Mouse (Mus musculus): ENCODE data around the gene Syne1. TPM values are rescaled to one million over a fixed set of nuclear protein-coding genes. Genes with fewer than 3 reads are reported as not detected.

Gene Syne1
- polyA plus RNA-seq, 1 experiment from 2014 or later = 17.5 TPM

DNA sequence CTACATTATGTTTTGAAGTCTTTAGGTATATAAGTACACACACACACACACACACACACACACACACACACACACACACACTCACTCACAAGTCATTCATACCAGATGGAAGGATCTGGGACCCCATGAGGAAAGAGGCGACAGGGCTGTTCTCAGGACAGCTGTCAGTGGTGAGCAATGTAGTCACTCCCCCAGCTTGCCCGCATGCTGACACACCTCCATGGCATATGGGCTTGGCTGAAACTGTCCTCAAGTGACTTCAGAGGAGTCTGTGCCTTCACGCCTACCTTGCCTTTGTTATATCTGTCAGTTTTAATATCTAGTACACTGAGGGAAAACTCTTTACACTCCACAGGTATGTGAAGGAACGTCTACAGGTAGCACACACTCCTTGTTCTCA, 181.7 kb downstream of the Syne1 start:
- no peaks in the 10 kb centered on the region for H3K9me3 ChIP-seq
- 79% methylated on average over 4 of the region's 4 CpGs for WGBS
- no peak overlapping the region for H3K4me2 ChIP-seq
- H3K9ac ChIP-seq = no peak overlapping the region
- no peak overlapping the region for H3K27ac ChIP-seq
- no peaks in the 10 kb centered on the region for H3K27me3 ChIP-seq (replicated peaks)
- no peak for ATAC-seq (replicated peaks)
- no peaks in the 10 kb centered on the region for H3K4me1 ChIP-seq
- no peak overlapping the region for H3K4me3 ChIP-seq
- no peaks in the 10 kb centered on the region for H3K36me3 ChIP-seq (replicated peaks)

DNA sequence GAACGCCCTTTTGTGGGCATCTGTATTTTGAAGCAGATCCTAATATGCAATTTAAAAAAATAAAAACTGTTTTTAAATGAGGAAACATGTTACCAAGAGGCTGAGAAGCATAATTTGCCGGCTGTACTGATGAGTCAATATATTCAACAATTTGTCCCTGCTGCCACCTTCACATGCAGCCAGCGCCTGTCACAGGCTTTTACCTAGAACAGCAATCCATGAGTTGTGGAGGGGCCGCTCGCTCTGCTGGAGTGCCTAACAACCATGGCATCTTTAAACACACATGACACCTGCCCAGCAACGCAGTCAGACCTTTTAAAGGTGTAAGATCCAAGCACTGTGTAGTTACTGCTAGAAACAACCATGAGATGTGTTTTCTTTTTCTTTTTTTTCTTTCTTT, 183.0 kb downstream of the Syne1 start:
- ATAC-seq (replicated peaks) = no peak
- Histone ChIP-seq H3K4me1 (no peaks in the 10 kb centered on the region), H3K9ac (no peak overlapping the region), H3K4me3 (no peak overlapping the region), H3K27ac (no peak overlapping the region), H3K9me3 (no peaks in the 10 kb centered on the region), H3K4me2 (no peak overlapping the region), H3K36me3 (replicated peaks) (no peaks in the 10 kb centered on the region), H3K27me3 (replicated peaks) (no peaks in the 10 kb centered on the region)
- WGBS = 71% methylated on average over 6 of the region's 6 CpGs

DNA sequence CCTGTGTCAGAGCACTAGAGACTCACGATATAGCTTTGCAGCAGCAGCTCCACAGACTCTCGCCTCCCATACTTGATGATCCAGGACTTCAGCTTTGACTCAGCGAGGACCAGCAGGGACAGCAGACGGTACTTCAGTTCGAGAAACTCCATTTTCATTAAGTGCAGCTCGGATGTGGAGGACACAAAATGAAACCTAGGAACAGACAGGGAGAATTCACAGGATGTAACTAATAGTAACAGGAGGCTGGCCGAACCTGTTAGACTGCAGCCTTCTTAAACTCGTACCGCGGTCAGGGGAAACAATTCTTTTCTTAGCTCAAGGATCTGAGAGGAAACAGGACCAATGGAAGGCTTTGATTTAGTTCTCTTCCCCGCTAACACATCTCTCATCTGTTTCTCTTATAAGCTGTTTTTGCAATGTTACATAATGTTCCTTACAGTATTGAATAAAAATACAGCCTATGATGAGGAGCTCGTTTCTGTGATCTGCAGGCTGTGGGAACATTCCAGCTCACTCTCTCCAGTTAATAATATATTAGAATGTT, 183.7 kb downstream of the Syne1 start:
- Histone ChIP-seq H3K36me3 (replicated peaks) (no peaks in the 10 kb centered on the region), H3K27me3 (replicated peaks) (no peaks in the 10 kb centered on the region), H3K4me1 (no peaks in the 10 kb centered on the region), H3K27ac (no peak overlapping the region), H3K4me3 (no peak overlapping the region), H3K9ac (no peak overlapping the region), H3K4me2 (no peak overlapping the region), H3K9me3 (no peaks in the 10 kb centered on the region)
- ATAC-seq (replicated peaks) = no peak
- WGBS = 74% methylated on average over 12 of the region's 12 CpGs

DNA sequence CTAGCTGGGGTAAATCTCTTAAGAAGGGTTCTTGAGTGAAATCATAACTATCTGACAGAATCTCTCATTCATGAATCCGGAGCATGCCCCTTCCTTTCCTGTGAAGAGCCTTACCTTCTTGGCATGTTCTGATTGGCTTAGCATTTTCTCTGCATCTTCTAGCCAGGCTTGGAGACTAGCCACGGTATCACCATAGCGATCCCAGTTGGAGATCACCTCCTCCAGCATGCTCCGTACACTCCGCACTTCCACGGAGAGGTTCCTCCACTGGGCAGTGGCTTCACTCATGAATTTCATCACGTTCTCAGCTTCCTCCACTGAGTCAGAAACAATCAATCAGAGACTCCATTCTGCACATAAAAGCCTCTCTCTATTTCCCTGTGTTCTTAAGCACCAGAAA, 190.7 kb downstream of the Syne1 start:
- Histone ChIP-seq H3K27ac (no peak overlapping the region), H3K4me2 (no peak overlapping the region), H3K4me3 (no peak overlapping the region), H3K36me3 (replicated peaks) (no peaks in the 10 kb centered on the region), H3K4me1 (no peaks in the 10 kb centered on the region), H3K27me3 (replicated peaks) (no peaks in the 10 kb centered on the region), H3K9me3 (no peaks in the 10 kb centered on the region), H3K9ac (no peak overlapping the region)
- ATAC-seq (replicated peaks) = peak; percentile 61; the same call in 1 of the 2 replicates
- 60% methylated on average over 7 of the region's 7 CpGs for WGBS

DNA sequence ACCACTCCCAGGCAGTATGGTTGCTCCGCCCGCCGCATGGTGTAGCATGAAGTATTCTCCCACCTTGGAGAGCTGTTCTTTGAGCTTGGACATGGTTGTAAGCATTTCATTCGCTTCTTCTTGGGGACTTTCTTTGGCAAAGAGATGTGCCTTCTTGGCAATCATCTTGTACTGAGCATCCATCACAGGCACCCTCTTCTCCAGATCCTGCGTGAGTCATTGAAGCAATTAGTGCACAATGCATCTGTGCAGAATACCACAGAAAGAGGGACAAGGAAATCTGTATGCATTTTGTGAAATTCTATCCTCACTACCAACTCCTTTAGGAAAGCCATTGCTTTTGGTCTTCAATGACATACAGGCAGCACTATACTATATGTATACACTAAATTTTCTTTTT, 194.7 kb downstream of the Syne1 start:
- Histone ChIP-seq H3K9me3 (no peaks in the 10 kb centered on the region), H3K4me3 (no peak overlapping the region), H3K36me3 (replicated peaks) (no peaks in the 10 kb centered on the region), H3K9ac (no peak overlapping the region), H3K4me1 (no peaks in the 10 kb centered on the region), H3K27ac (no peak overlapping the region), H3K27me3 (replicated peaks) (no peaks in the 10 kb centered on the region), H3K4me2 (no peak overlapping the region)
- no peak for ATAC-seq (replicated peaks)
- 91% methylated on average over 5 of the region's 5 CpGs for WGBS

GRCm38 (mm10) chr10:5353390-5353789, 197.9 kb downstream of the Syne1 start:
- Histone ChIP-seq H3K4me3 (no peak overlapping the region), H3K9me3 (no peaks in the 10 kb centered on the region), H3K4me1 (no peaks in the 10 kb centered on the region), H3K4me2 (no peak overlapping the region), H3K27me3 (replicated peaks) (no peaks in the 10 kb centered on the region), H3K36me3 (replicated peaks) (no peaks in the 10 kb centered on the region), H3K9ac (no peak overlapping the region), H3K27ac (no peak overlapping the region)
- ATAC-seq (replicated peaks) = no peak
- WGBS = 95% methylated on average over 1 of the region's 1 CpGs

- Histone ChIP-seq H3K27ac (no peak overlapping the region), H3K9me3 (no peaks in the 10 kb centered on the region), H3K36me3 (replicated peaks) (no peaks in the 10 kb centered on the region), H3K27me3 (replicated peaks) (no peaks in the 10 kb centered on the region), H3K4me1 (no peaks in the 10 kb centered on the region), H3K9ac (no peak overlapping the region), H3K4me3 (no peak overlapping the region), H3K4me2 (no peak overlapping the region)
- ATAC-seq (replicated peaks) = no peak
- WGBS = 60% methylated on average over 1 of the region's 1 CpGs
Measured at GRCm38 (mm10) chr10:5346911-5347310, 204.4 kb downstream of the Syne1 start.

DNA sequence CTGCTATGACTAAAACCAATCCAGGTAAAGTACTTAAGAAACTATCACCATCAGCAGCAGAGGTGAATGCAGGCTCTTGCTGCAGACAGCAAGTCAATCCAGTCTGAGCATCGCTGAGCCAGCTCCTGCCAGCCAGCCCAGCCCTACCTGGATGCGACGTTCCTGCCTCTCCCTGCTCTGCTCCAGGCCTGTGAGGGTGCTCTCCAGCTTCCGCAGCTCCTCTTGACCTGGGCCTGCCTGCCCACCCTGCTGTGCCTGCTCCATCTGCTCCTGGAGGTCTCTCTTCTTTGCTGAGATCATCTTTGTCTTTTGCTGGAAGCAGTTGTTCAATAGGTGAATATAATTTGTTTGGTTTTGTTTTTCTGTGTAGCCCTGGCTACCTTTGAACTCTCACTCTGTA, 208.1 kb downstream of the Syne1 start:
- Histone ChIP-seq H3K27ac (no peak overlapping the region), H3K9me3 (no peaks in the 10 kb centered on the region), H3K27me3 (replicated peaks) (no peaks in the 10 kb centered on the region), H3K4me1 (no peaks in the 10 kb centered on the region), H3K4me3 (no peak overlapping the region), H3K4me2 (no peak overlapping the region), H3K36me3 (replicated peaks) (no peaks in the 10 kb centered on the region), H3K9ac (no peak overlapping the region)
- ATAC-seq (replicated peaks) = no peak
- 66% methylated on average over 4 of the region's 4 CpGs for WGBS

DNA sequence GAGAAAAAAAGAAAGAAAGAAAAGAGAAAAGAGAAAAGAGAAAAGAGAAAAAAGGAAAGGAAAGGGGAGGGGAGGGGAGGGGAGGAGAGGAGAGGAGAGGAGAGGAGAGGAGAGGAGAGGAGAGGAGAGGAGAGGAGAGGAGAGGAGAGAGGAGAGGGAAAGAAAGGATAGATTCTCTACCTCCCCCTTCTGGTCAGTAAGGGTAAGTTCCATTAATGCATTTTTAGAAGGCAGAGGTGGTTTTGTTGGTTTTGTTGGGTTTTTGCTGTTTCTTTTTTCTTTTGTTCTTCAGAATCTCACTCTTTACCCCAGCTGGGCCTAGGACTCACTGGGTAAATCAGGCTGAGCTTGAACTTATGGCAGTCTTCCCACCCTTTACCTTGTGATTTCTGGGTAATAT, 214.9 kb downstream of the Syne1 start:
- H3K27ac ChIP-seq = no peak overlapping the region
- H3K9ac ChIP-seq = no peak overlapping the region
- H3K9me3 ChIP-seq = no peaks in the 10 kb centered on the region
- no peak overlapping the region for H3K4me3 ChIP-seq
- H3K36me3 ChIP-seq (replicated peaks) = no peaks in the 10 kb centered on the region
- no peak for ATAC-seq (replicated peaks)
- no peaks in the 10 kb centered on the region for H3K27me3 ChIP-seq (replicated peaks)
- no peaks in the 10 kb centered on the region for H3K4me1 ChIP-seq
- no peak overlapping the region for H3K4me2 ChIP-seq

DNA sequence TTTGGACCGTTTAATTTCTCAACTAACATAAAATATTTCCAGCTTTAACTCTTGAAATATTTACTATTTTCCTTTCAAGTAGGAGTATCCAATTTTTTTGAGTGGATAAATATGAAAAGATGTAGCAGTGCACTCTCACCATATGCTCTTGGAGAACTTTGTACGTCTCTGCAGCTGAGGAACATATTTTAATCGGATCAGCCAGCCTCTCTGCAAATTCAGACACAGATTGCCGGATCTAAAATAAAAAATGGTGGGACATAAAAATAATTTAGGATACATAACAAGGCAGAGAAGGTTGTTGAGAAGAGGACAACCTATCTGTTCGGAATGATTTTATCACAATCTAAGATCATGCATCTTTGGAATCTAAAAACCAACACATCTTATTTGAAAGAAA, 218.5 kb downstream of the Syne1 start:
- H3K9me3 ChIP-seq = no peaks in the 10 kb centered on the region
- H3K4me1 ChIP-seq = no peaks in the 10 kb centered on the region
- H3K4me3 ChIP-seq = no peak overlapping the region
- H3K4me2 ChIP-seq = no peak overlapping the region
- H3K27me3 ChIP-seq (replicated peaks) = no peaks in the 10 kb centered on the region
- no peaks in the 10 kb centered on the region for H3K36me3 ChIP-seq (replicated peaks)
- 93% methylated on average over 5 of the region's 5 CpGs for WGBS
- no peak overlapping the region for H3K9ac ChIP-seq
- no peak for ATAC-seq (replicated peaks)
- H3K27ac ChIP-seq = no peak overlapping the region

DNA sequence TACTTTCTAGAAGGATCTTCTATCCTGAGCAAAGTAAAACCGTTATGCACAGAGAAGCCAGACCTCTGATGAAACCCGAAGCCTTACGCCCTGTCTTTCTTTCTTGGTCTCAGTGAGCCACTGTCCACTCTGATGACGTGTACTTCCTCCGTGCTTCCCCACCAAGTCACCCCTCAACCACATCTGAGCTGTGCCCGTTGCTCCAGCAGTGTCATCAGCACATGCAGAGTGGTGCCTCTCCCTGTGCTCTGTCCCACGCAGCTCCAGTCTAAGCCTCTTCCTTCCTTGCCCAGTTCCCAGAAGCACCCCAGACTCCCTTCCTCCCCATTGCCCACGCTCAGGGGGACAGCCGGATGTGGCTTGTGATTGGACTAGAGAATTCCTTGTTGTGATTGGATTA, 224.6 kb downstream of the Syne1 start:
- WGBS = 79% methylated on average over 9 of the region's 9 CpGs

DNA sequence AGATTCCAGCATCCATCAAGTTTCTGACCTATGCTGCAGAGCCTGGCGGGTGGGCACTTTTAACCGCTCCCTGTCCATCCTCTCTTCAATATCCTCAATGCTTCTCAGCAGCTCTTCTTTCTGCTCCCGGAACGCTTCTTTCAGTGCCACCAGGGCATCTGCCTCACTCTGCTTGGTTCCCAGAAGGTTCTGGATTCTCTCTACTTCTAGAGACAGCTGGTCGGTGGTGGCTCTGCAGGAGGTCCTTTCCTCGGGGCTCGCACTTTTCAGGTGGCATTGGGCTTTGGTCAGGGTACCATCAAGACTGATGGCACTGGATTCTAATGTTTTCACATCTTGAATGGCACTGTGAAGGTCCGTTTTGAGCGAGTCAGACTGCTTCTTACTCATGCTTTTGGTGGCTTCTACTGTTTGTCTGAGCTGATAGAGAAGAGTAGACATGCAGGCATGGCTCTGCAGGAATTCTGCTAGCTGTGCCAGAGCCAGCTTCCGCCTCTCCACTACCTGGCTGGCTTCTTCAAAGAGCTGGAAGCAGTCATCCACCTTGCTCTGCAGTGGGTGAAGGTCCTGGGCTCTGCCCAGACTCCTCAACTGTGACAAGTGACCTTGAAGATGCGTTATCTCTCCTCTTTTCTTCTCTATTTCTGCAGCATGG, 227.4 kb downstream of the Syne1 start:
- 84% methylated on average over 11 of the region's 11 CpGs for WGBS
- no peak for ATAC-seq (replicated peaks)

More for the DNA sequence above, 224.6 kb downstream of the Syne1 start:
- Histone ChIP-seq H3K9ac (no peak overlapping the region), H3K4me1 (no peaks in the 10 kb centered on the region), H3K4me2 (no peak overlapping the region), H3K4me3 (no peak overlapping the region), H3K9me3 (no peaks in the 10 kb centered on the region), H3K27me3 (replicated peaks) (no peaks in the 10 kb centered on the region), H3K36me3 (replicated peaks) (no peaks in the 10 kb centered on the region), H3K27ac (no peak overlapping the region)
- ATAC-seq (replicated peaks) = no peak

DNA sequence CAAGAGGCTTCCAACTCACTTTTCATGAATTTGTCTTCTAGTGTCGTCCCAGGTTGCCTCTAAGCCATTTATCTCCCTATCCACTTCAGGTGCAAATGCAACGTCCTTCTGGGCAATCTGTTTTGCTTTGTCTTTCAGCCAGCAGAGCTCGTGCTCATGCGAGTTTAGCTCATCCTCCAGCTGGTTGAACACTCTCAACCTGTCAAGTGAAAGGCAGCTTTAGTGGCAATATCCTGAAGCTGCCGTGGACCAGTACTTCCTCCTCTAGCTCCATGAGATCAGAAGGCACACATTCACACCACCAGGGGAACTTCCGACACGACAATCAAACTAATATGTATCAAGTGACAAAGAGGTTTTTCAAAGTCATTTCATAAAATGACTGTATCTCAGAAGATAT, 228.7 kb downstream of the Syne1 start:
- ATAC-seq (replicated peaks) = no peak
- H3K27me3 ChIP-seq (replicated peaks) = no peaks in the 10 kb centered on the region

More for the DNA sequence above, 227.4 kb downstream of the Syne1 start:
- no peak overlapping the region for H3K4me2 ChIP-seq
- no peak overlapping the region for H3K4me3 ChIP-seq
- no peaks in the 10 kb centered on the region for H3K36me3 ChIP-seq (replicated peaks)
- H3K27me3 ChIP-seq (replicated peaks) = no peaks in the 10 kb centered on the region
- no peaks in the 10 kb centered on the region for H3K4me1 ChIP-seq
- H3K9me3 ChIP-seq = no peaks in the 10 kb centered on the region
- H3K9ac ChIP-seq = no peak overlapping the region
- no peak overlapping the region for H3K27ac ChIP-seq

More for the DNA sequence above, 228.7 kb downstream of the Syne1 start:
- Histone ChIP-seq H3K4me1 (no peaks in the 10 kb centered on the region), H3K4me3 (no peak overlapping the region), H3K27ac (no peak overlapping the region), H3K4me2 (no peak overlapping the region), H3K36me3 (replicated peaks) (no peaks in the 10 kb centered on the region), H3K9ac (no peak overlapping the region), H3K9me3 (no peaks in the 10 kb centered on the region)
- WGBS = 62% methylated on average over 7 of the region's 7 CpGs

All from midbrain, embryonic 15.5 days (tissue).